Mouse (Mus musculus) lung, embryonic 16.5 days (tissue): ENCODE results near the gene Pgbd1. TPM values are rescaled to one million over a fixed set of nuclear protein-coding genes. Genes with fewer than 3 reads are reported as not detected.
"Not testable (repeated sequence)": the region's sequence is repeated elsewhere in the genome, so short reads cannot be mapped to it uniquely, and the experiment has no call there.

ENCODE experiments used
- ATAC-seq: fragments of 200-750 bp; cut with Nextera tagmentation; 2 replicates; pipeline ENCODE4 v1.8.0; 2017; ENCODE audit warnings: low read depth, mild to moderate bottlenecking, moderate library complexity
- H3K27ac ChIP-seq: fragments of 300-500 bp; sonication (generic); 2 replicates; pipeline ENCODE4 v1.5.1; 2014; ENCODE audit warnings: mild to moderate bottlenecking, control low read depth, low read length
- H3K27me3 ChIP-seq: fragments of 300-500 bp; sonication (generic); 2 replicates; pipeline ENCODE4 v1.6.1; 2014; ENCODE audit warnings: low read depth, low read length, mixed read lengths; ENCODE audit not compliant: control insufficient read depth, insufficient read depth
- H3K36me3 ChIP-seq: fragments of 300-500 bp; sonication (generic); 2 replicates; pipeline ENCODE4 v1.6.1; 2014; ENCODE audit warnings: low read length; ENCODE audit not compliant: control insufficient read depth, insufficient read depth
- H3K4me1 ChIP-seq: fragments of 300-500 bp; sonication (generic); replicated peaks from 2 replicates; pipeline ENCODE4 v1.6.1; 2014; ENCODE audit warnings: low read length, mixed read lengths; ENCODE audit not compliant: control insufficient read depth, insufficient read depth
- H3K4me2 ChIP-seq: fragments of 300-500 bp; sonication (generic); 2 replicates; pipeline ENCODE4 v1.6.1; 2014; ENCODE audit warnings: low read depth, low read length, control low read depth
- H3K4me3 ChIP-seq: fragments of 300-500 bp; sonication (generic); 2 replicates; pipeline ENCODE4 v1.5.1; 2014; ENCODE audit warnings: mild to moderate bottlenecking, low read length, control low read depth
- H3K9ac ChIP-seq: fragments of 300-500 bp; sonication (generic); 2 replicates; pipeline ENCODE4 v1.6.1; 2014; ENCODE audit warnings: low read length, control low read depth
- H3K9me3 ChIP-seq: fragments of 300-500 bp; sonication (generic); 2 replicates; pipeline ENCODE4 v1.6.1; 2016; ENCODE audit warnings: low read length; ENCODE audit not compliant: control insufficient read depth
- WGBS: fragments of 180-500 bp; shearing (Covaris S2); extraction: QIAGEN DNeasy Blood & Tissue Kit; methylation state at CpG from one replicate; pipeline ENCODE4 v1.1.7; 2014; 5-methylcytosine and 5-hydroxymethylcytosine counted together
- polyA plus RNA-seq: library from polyadenylated mRNA; unstranded; fragments of >200 nt; fragmentation: Nextera tagmentation; extraction: Ambion mirVana; gene quantifications from 2 replicates; pipeline ENCODE4 v1.2.1, GENCODE M21; 2015

Pgbd1 gene
- polyA plus RNA-seq, 1 experiment from 2014 or later, result 3.3 TPM

- Histone ChIP-seq H3K4me1 (peaks cover 3% of the 10 kb centered on the region), H3K4me3 (no peak overlapping the region; the same call in 1 of the 2 replicates), H3K27me3 (no peaks in the 10 kb centered on the region), H3K36me3 (no peaks in the 10 kb centered on the region), H3K9ac (no peak overlapping the region), H3K9me3 (no peaks in the 10 kb centered on the region), H3K4me2 (peak overlapping the region; percentile 71), H3K27ac (no peak overlapping the region)
- ATAC-seq, result no peak
- WGBS, result 74% methylated on average over 11 of the region's 11 CpGs
These were observed 33.5 kb downstream of the Pgbd1 start for GRCm38 (mm10) chr13:21407341-21407740.

DNA sequence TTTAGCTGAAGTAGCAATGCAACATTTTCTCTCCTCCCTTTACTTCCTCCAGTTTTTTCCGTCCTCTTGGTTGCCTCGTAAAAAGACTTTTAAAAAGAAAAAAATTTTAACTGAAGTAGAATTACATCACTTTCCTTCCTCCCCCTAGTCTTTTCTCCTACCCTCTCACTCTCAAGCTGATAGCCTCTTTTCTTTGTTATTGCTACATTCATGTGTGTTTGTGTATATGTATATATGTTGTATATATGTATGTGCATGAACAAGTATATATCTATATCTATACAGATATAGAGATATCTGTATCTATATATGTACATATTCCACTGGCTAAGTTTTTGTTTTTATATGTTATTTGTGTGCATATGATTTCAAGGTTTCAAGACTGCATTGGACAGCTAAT, 38.0 kb downstream of the Pgbd1 start:
- WGBS, result 0% methylated on average over 2 of the region's 2 CpGs
- Histone ChIP-seq H3K9me3 (no peaks in the 10 kb centered on the region), H3K27ac (no peak overlapping the region), H3K4me3 (peak overlapping the region; percentile 68), H3K4me2 (peak overlapping the region; percentile 76), H3K9ac (peak overlapping the region; percentile 79), H3K36me3 (peaks cover 7% of the 10 kb centered on the region), H3K27me3 (no peaks in the 10 kb centered on the region), H3K4me1 (peaks cover 10% of the 10 kb centered on the region)
- ATAC-seq, result peak; percentile 16

DNA sequence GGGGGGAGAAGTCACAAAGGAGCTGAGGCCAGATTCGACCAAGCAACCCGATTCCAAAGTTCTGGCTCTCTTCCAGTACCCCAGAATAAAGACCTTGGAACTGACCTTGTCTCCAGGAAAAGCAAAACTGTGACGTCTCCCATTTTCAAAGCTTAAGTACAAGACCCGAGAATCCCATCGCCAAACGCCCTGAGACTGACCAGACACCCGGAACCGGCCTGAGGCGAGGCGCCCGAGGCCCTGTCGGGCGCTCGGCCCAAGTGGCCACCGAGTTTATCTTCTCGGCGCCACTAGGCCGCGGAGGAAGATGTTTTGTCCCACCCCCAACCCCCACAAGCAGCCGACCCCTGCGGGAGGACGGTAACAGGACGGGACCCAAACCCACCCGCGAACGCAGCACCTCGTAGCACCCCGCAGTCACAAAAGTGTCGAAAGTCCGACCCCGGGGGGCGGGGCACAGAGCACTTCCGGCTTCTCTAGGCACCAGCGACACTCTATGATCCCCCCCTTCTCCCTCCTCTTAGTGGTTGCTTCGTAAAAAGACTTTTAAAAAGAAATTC, 38.5 kb downstream of the Pgbd1 start, which contains the start of gene Zkscan3:
Gene Zkscan3 (minus strand): TSS at position 469 of the 560 bp plus-strand sequence.
- ATAC-seq, result peak; percentile 95
- WGBS, result under 1% methylated on average over 35 of the region's 35 CpGs

DNA sequence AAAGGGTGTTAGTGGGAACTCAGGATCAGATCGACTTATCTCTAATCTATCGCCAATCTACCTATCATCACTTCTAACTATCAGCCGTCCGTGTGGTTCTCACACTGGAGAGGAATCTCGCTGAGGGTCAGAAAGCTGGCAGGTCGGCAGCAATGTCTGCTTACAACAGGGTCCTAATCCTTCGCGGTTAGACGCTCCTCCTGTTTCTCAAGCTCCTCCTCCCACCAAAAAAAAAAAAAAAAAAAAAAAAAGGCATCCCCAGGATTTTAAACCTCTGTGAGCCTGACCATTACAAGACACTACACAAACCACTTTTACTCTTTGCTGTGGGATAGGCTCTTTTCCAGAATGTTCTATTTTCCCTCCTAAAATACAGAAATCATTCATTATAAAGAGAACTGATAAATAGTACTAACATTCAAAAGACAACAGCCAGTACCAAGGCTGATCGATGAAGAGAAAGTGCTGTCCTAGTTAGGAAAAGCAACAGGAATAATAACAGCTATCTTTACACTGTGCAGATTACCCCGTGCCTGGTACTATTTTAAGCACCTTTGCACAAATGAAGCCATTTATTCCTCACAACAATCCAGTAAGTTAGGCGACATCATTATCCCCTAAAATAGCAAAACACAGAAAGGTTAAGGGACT, 39.1 kb downstream of the Pgbd1 start:
- Histone ChIP-seq H3K9me3 (no peaks in the 10 kb centered on the region), H3K4me3 (peak overlapping the region; percentile 68), H3K4me1 (peaks cover 8% of the 10 kb centered on the region), H3K4me2 (peak overlapping the region; percentile 76), H3K27ac (peak overlapping the region; percentile 45), H3K36me3 (peaks cover 7% of the 10 kb centered on the region), H3K27me3 (no peaks in the 10 kb centered on the region), H3K9ac (peak overlapping the region; percentile 79)
- 4% methylated on average over 12 of the region's 12 CpGs for WGBS
- peak; percentile 29 for ATAC-seq

More for the DNA sequence above, 38.5 kb downstream of the Pgbd1 start, which contains the start of gene Zkscan3:
- Histone ChIP-seq H3K4me3 (peak within 1 kb of the TSS; percentile 68), H3K4me2 (peak within 1 kb of the TSS; percentile 76), H3K27ac (peak within 1 kb of the TSS; percentile 45), H3K27me3 (no peaks in the 10 kb centered on the region), H3K9ac (peak within 1 kb of the TSS; percentile 79), H3K36me3 (peaks cover 7% of the 10 kb centered on the region), H3K9me3 (no peaks in the 10 kb centered on the region), H3K4me1 (peaks cover 8% of the 10 kb centered on the region)

DNA sequence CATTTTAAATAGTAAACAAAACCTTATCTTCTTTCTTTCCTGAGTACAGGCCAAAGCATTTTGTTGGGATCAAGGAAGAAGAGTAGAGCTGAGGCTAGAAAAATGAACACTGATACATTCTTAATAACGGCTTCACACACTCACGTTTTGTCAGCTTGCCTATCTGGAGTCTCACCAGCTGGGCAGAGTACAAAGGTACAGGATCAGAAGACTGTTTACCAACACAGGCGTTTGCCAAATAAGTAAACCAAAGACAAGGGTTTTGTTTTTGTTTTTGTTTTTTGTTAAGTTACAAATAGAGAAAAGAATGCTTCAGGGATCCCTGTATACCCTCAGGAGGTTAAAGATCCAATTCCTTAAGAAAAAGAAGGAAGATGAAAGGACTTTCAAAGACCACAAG, 39.7 kb downstream of the Pgbd1 start:
- H3K27me3 ChIP-seq, result no peaks in the 10 kb centered on the region
- ATAC-seq, result no peak
- no peak overlapping the region for H3K27ac ChIP-seq
- peaks cover 8% of the 10 kb centered on the region for H3K4me1 ChIP-seq
- 62% methylated on average over 3 of the region's 3 CpGs for WGBS
- peak overlapping the region; percentile 79 for H3K9ac ChIP-seq
- peak overlapping the region; percentile 68 for H3K4me3 ChIP-seq
- H3K36me3 ChIP-seq, result peaks cover 7% of the 10 kb centered on the region
- peak overlapping the region; percentile 76 for H3K4me2 ChIP-seq
- no peaks in the 10 kb centered on the region for H3K9me3 ChIP-seq

GRCm38 (mm10) chr13:21397486-21397885, 43.4 kb downstream of the Pgbd1 start:
- H3K4me2 ChIP-seq, result no peak overlapping the region
- H3K27me3 ChIP-seq, result no peaks in the 10 kb centered on the region
- peaks cover 28% of the 10 kb centered on the region for H3K36me3 ChIP-seq
- H3K4me3 ChIP-seq, result no peak overlapping the region
- WGBS, result 83% methylated on average over 2 of the region's 2 CpGs
- no peak for ATAC-seq
- H3K9ac ChIP-seq, result no peak overlapping the region
- no peak overlapping the region for H3K27ac ChIP-seq
- H3K4me1 ChIP-seq, result peaks cover 8% of the 10 kb centered on the region
- H3K9me3 ChIP-seq, result no peaks in the 10 kb centered on the region

GRCm38 (mm10) chr13:21396048-21396447, 44.8 kb downstream of the Pgbd1 start:
- H3K4me1 ChIP-seq, H3K9ac ChIP-seq, H3K4me2 ChIP-seq, H3K27ac ChIP-seq, H3K4me3 ChIP-seq, H3K27me3 ChIP-seq, H3K9me3 ChIP-seq: not testable (repeated sequence)
- ATAC-seq, result peak; percentile 71; the same call in 1 of the 2 replicates
- H3K36me3 ChIP-seq, result peaks cover 42% of the 10 kb centered on the region
- 91% methylated on average over 5 of the region's 18 CpGs for WGBS

- no peaks in the 10 kb centered on the region for H3K9me3 ChIP-seq
- 88% methylated on average over 6 of the region's 6 CpGs for WGBS
- H3K27me3 ChIP-seq, result no peaks in the 10 kb centered on the region
- no peak overlapping the region for H3K27ac ChIP-seq
- H3K4me1 ChIP-seq, result no peaks in the 10 kb centered on the region
- peaks cover 47% of the 10 kb centered on the region for H3K36me3 ChIP-seq
- no peak overlapping the region for H3K4me2 ChIP-seq
- H3K4me3 ChIP-seq, result no peak overlapping the region
- H3K9ac ChIP-seq, result no peak overlapping the region
- ATAC-seq, result no peak
These were observed 45.2 kb downstream of the Pgbd1 start for GRCm38 (mm10) chr13:21395623-21396022.

- Histone ChIP-seq H3K36me3 (peaks cover 50% of the 10 kb centered on the region), H3K27me3 (no peaks in the 10 kb centered on the region), H3K4me3 (no peak overlapping the region), H3K4me1 (no peaks in the 10 kb centered on the region), H3K27ac (no peak overlapping the region), H3K4me2 (no peak overlapping the region), H3K9me3 (no peaks in the 10 kb centered on the region), H3K9ac (no peak overlapping the region)
- 89% methylated on average over 1 of the region's 1 CpGs for WGBS
- ATAC-seq, result no peak
These were observed 45.6 kb downstream of the Pgbd1 start for GRCm38 (mm10) chr13:21395211-21395610.
